Mouse (Mus musculus) limb, embryonic 11.5 days (tissue): ENCODE measurements around the gene Ipo4. TPM values are rescaled to one million over a fixed set of nuclear protein-coding genes. Genes with fewer than 3 reads are reported as not detected.
A peak's percentile ranks its signal among the peaks of the same experiment; 100 is the strongest.

ENCODE experiments used
- ATAC-seq: fragments of 200-750 bp; cut with Nextera tagmentation; 2 replicates; pipeline ENCODE4 v1.8.0; 2017; ENCODE audit warnings: low read depth; ENCODE audit not compliant: insufficient number of reproducible peaks, low FRiP score, low TSS enrichment
- DNase-seq: peaks from one replicate; pipeline ENCODE4 v3.0.0-alpha.2; 2015; ENCODE audit warnings: low spot score
- H3K27ac ChIP-seq: fragments of 300-500 bp; sonication (generic); replicated peaks from 2 replicates; pipeline ENCODE4 v1.5.1; 2014; ENCODE audit warnings: low read depth, mild to moderate bottlenecking, low read length
- H3K27me3 ChIP-seq: fragments of 300-500 bp; sonication (generic); 2 replicates; pipeline ENCODE4 v1.6.1; 2014; ENCODE audit warnings: mild to moderate bottlenecking, low read length, mixed read lengths; ENCODE audit not compliant: control insufficient read depth, insufficient read depth
- H3K36me3 ChIP-seq: fragments of 300-500 bp; sonication (generic); 2 replicates; pipeline ENCODE4 v1.6.1; 2014; ENCODE audit warnings: mild to moderate bottlenecking, low read length, moderate library complexity, mixed read lengths; ENCODE audit not compliant: control insufficient read depth, insufficient read depth
- H3K4me1 ChIP-seq: fragments of 300-500 bp; sonication (generic); 2 replicates; pipeline ENCODE4 v1.6.1; 2014; ENCODE audit warnings: low read length, mixed read lengths; ENCODE audit not compliant: control insufficient read depth, insufficient read depth
- H3K4me2 ChIP-seq: fragments of 300-500 bp; sonication (generic); 2 replicates; pipeline ENCODE4 v1.6.1; 2014; ENCODE audit warnings: low read depth, mild to moderate bottlenecking, moderate library complexity; ENCODE audit not compliant: severe bottlenecking
- H3K4me3 ChIP-seq: fragments of 300-500 bp; sonication (generic); 2 replicates; pipeline ENCODE4 v1.5.1; 2014; ENCODE audit warnings: low read depth, low read length
- H3K9ac ChIP-seq: fragments of 300-500 bp; sonication (generic); 2 replicates; pipeline ENCODE4 v1.6.1; 2014; ENCODE audit warnings: mild to moderate bottlenecking, low read length
- H3K9me3 ChIP-seq: fragments of 300-500 bp; sonication (generic); 2 replicates; pipeline ENCODE4 v1.6.1; 2016; ENCODE audit warnings: low read length; ENCODE audit not compliant: control insufficient read depth
- WGBS: fragments of 180-500 bp; shearing (Covaris S2); extraction: QIAGEN DNeasy Blood & Tissue Kit; methylation state at CpG from one replicate; pipeline ENCODE4 v1.1.7; 2014; 5-methylcytosine and 5-hydroxymethylcytosine counted together
- polyA plus RNA-seq: library from polyadenylated mRNA; unstranded; fragments of >200 nt; fragmentation: Nextera tagmentation; extraction: Ambion mirVana; gene quantifications from 2 replicates; pipeline ENCODE4 v1.2.1, GENCODE M21; 2014

Gene Ipo4
- polyA plus RNA-seq, 1 experiment from 2014 or later, result 100 TPM

GRCm38 (mm10) chr14:55642679-55643059, 6.9 kb upstream of the Ipo4 start:
- peak overlapping the region; percentile 93 for H3K9ac ChIP-seq
- peaks cover 9% of the 10 kb centered on the region; the same call in 1 of the 2 replicates for H3K36me3 ChIP-seq
- ATAC-seq (peak; percentile 36; the same call in 1 of the 2 replicates), DNase-seq (no peak)
- H3K4me2 ChIP-seq, result peak overlapping the region; percentile 62
- H3K4me1 ChIP-seq, result peaks cover 10% of the 10 kb centered on the region; the same call in 1 of the 2 replicates
- H3K9me3 ChIP-seq, result no peaks in the 10 kb centered on the region
- no peak overlapping the region for H3K27ac ChIP-seq
- H3K4me3 ChIP-seq, result peak overlapping the region; percentile 97
- H3K27me3 ChIP-seq, result no peaks in the 10 kb centered on the region
- WGBS, result 21% methylated on average over 8 of the region's 8 CpGs

GRCm38 (mm10) chr14:55641291-55641690, 5.5 kb upstream of the Ipo4 start:
- 95% methylated on average over 13 of the region's 13 CpGs for WGBS
- no peaks in the 10 kb centered on the region for H3K9me3 ChIP-seq

GRCm38 (mm10) chr14:55640816-55641215, 5.1 kb upstream of the Ipo4 start:
- Histone ChIP-seq H3K4me1 (peaks cover 10% of the 10 kb centered on the region; the same call in 1 of the 2 replicates), H3K4me3 (no peak overlapping the region), H3K36me3 (peaks cover 12% of the 10 kb centered on the region; the same call in 1 of the 2 replicates), H3K9me3 (no peaks in the 10 kb centered on the region), H3K9ac (no peak overlapping the region), H3K4me2 (no peak overlapping the region), H3K27ac (no peak overlapping the region), H3K27me3 (no peaks in the 10 kb centered on the region)
- ATAC-seq (no peak), DNase-seq (no peak)
- 96% methylated on average over 14 of the region's 14 CpGs for WGBS

More at GRCm38 (mm10) chr14:55641291-55641690, 5.5 kb upstream of the Ipo4 start:
- Histone ChIP-seq H3K9ac (no peak overlapping the region), H3K4me3 (no peak overlapping the region), H3K36me3 (peaks cover 13% of the 10 kb centered on the region; the same call in 1 of the 2 replicates), H3K4me2 (no peak overlapping the region), H3K27ac (no peak overlapping the region), H3K27me3 (no peaks in the 10 kb centered on the region), H3K4me1 (peaks cover 10% of the 10 kb centered on the region; the same call in 1 of the 2 replicates)
- ATAC-seq, result no peak
- DNase-seq, result no peak

- no peak within 1 kb of the TSS for H3K27ac ChIP-seq
- H3K27me3 ChIP-seq, result no peaks in the 10 kb centered on the region
- no peaks in the 10 kb centered on the region for H3K9me3 ChIP-seq
- no peak within 1 kb of the TSS for H3K9ac ChIP-seq
- no peak within 1 kb of the TSS for H3K4me2 ChIP-seq
- no peak within 1 kb of the TSS for H3K4me3 ChIP-seq
- H3K36me3 ChIP-seq, result peaks cover 12% of the 10 kb centered on the region; the same call in 1 of the 2 replicates
- peaks cover 8% of the 10 kb centered on the region for H3K4me1 ChIP-seq
- ATAC-seq (no peak), DNase-seq (no peak)
- WGBS, result 94% methylated on average over 9 of the region's 9 CpGs
These were observed 2.0 kb upstream of the Ipo4 start, which contains the start of gene Gm49378 for GRCm38 (mm10) chr14:55637795-55638194. TSS of gene Gm49378 (minus strand) at chr14:55637895.

- H3K4me3 ChIP-seq, result peak overlapping the region; percentile 74
- peaks cover 4% of the 10 kb centered on the region; the same call in 1 of the 2 replicates for H3K4me1 ChIP-seq
- H3K9ac ChIP-seq, result peak overlapping the region; percentile 75
- H3K9me3 ChIP-seq, result no peaks in the 10 kb centered on the region
- DNase-seq, result no peak
- no peaks in the 10 kb centered on the region for H3K27me3 ChIP-seq
- ATAC-seq, result peak; percentile 76
- no peak overlapping the region for H3K27ac ChIP-seq
- H3K4me2 ChIP-seq, result peak overlapping the region; percentile 96
- H3K36me3 ChIP-seq, result peaks cover 24% of the 10 kb centered on the region
- WGBS, result 3% methylated on average over 23 of the region's 23 CpGs
These were observed 759 bp downstream of the Ipo4 start for GRCm38 (mm10) chr14:55634874-55635522.

GRCm38 (mm10) chr14:55629312-55629711, 6.4 kb downstream of the Ipo4 start:
- peak; percentile 42 for DNase-seq
- ATAC-seq, result no peak
- H3K4me2 ChIP-seq, result no peak overlapping the region
- no peaks in the 10 kb centered on the region for H3K27me3 ChIP-seq
- WGBS, result 57% methylated on average over 5 of the region's 5 CpGs
- H3K4me3 ChIP-seq, result no peak overlapping the region
- peaks cover 42% of the 10 kb centered on the region for H3K36me3 ChIP-seq
- no peaks in the 10 kb centered on the region for H3K4me1 ChIP-seq
- H3K9me3 ChIP-seq, result no peaks in the 10 kb centered on the region
- H3K9ac ChIP-seq, result no peak overlapping the region
- H3K27ac ChIP-seq, result no peak overlapping the region

- 78% methylated on average over 27 of the region's 27 CpGs for WGBS
- ATAC-seq, result no peak
- no peak for DNase-seq
- Histone ChIP-seq H3K4me3 (no peak overlapping the region), H3K4me2 (no peak overlapping the region), H3K9ac (no peak overlapping the region), H3K9me3 (no peaks in the 10 kb centered on the region), H3K27me3 (no peaks in the 10 kb centered on the region), H3K36me3 (peaks cover 42% of the 10 kb centered on the region), H3K27ac (no peak overlapping the region), H3K4me1 (no peaks in the 10 kb centered on the region)
These were observed 7.5 kb downstream of the Ipo4 start for GRCm38 (mm10) chr14:55628077-55628827.

GRCm38 (mm10) chr14:55618486-55619195, 17.1 kb downstream of the Ipo4 start:
- Histone ChIP-seq H3K4me2 (peak overlapping the region; percentile 42), H3K4me1 (no peaks in the 10 kb centered on the region), H3K36me3 (no peaks in the 10 kb centered on the region), H3K4me3 (peak overlapping the region; percentile 14), H3K27ac (no peak overlapping the region), H3K9ac (0 out of 2 replicates have a peak overlapping the region, but pooled peaks have one; percentile 1), H3K27me3 (no peaks in the 10 kb centered on the region), H3K9me3 (no peaks in the 10 kb centered on the region)
- ATAC-seq, result no peak
- 41% methylated on average over 22 of the region's 22 CpGs for WGBS
- DNase-seq, result no peak
